Mouse (Mus musculus) central nervous system, embryonic 11.5 days (tissue): Measurements from ENCODE around the gene Pknox1. TPM values are rescaled to one million over a fixed set of nuclear protein-coding genes. Genes with fewer than 3 reads are reported as not detected.

Experiments
- polyA plus RNA-seq: library from polyadenylated mRNA; depleted of rRNA; stranded (reverse); fragments of >200 nt; gene quantifications from 2 replicates; pipeline ENCODE4 v1.2.3, GENCODE M21; 2012; rRNA removed

The Pknox1 gene
- polyA plus RNA-seq: 26.0 and 31.6 TPM in 2 replicates

GRCm38 (mm10) chr17:31564015-31564857, at the start of gene Pknox1:
Gene Pknox1, plus strand, starts transcription at chr17:31564734.

GRCm38 (mm10) chr17:31519946-31520838, 44.3 kb upstream of the Pknox1 start, which contains the start of the genes Wdr4 and Ndufv3:
Gene Wdr4, minus strand, starts transcription at chr17:31519980.
Gene Ndufv3, plus strand, starts transcription at chr17:31520115.

DNA sequence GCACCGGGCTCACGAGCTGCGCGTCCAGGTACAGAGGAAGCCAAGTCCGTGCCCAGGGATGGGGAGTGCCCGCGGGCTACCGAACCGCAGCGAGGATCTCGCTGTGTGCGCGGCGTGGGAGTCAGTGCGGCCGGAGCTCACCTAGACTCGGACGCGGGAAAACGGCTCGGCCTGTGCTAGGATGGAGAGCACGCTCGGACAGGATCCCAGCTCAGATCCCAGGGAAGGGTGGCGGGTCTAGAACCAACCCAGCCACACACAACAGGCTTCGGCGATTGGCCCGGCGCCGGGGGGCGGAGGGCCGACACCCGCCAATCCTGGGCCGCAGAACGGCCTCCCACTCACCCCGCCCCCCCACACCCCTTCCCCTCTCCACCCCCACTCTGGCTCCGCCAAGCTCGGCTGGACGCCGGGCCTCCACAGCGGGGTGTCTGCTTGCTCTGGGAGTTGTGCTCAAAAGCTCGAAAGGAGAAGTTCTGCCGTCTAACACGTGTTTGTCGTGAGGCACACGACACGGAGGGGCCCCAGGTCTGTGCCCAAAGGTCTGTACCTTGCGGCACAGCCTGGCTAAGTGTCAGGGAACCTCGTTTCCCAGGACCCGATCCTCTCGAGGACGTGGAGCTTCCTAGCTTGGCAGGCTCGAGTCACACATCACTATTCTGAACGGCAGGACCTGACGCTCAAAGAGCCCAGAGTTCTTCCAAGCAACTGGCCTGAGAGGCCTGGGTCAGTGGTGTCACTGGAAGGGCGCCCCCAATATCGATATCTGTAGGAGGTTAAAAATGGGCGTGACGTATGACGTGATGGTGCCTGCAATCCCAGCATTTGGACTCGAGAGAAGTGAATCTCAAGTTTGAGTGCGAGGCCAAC, 72.6 kb downstream of the Pknox1 start, which contains the start of gene Cbs:
TSS of gene Cbs (minus strand) at position 297 of the 870 bp plus-strand sequence.

Other genes starting within 250 kb of the Pknox1 start
- gene Pde9a, start 178.5 kb upstream of the Pknox1 start, polyA plus RNA-seq: 38.0 and 41.0 TPM in 2 replicates
- gene Wdr4, start 44.8 kb upstream of the Pknox1 start, polyA plus RNA-seq: 40.1 and 44.8 TPM in 2 replicates
- gene Ndufv3, start 44.6 kb upstream of the Pknox1 start, polyA plus RNA-seq: 126 and 173 TPM in 2 replicates
- gene Cbs, start 72.5 kb downstream of the Pknox1 start, polyA plus RNA-seq: 1.3 and 1.6 TPM in 2 replicates
- 429 and 627 TPM in 2 replicates for gene U2af1, start 94.2 kb downstream of the Pknox1 start, polyA plus RNA-seq
- gene Cryaa, start 113.1 kb downstream of the Pknox1 start, polyA plus RNA-seq: 1.2 and 1.8 TPM in 2 replicates